Mouse (Mus musculus) kidney, embryonic 14.5 days (tissue): ENCODE measurements around the gene Bpifb9a. TPM values are rescaled to one million over a fixed set of nuclear protein-coding genes. Genes with fewer than 3 reads are reported as not detected.
"Not testable (repeated sequence)": the region's sequence is repeated elsewhere in the genome, so short reads cannot be mapped to it uniquely, and the experiment has no call there.

ENCODE experiments used
- ATAC-seq: fragments of 200-750 bp; cut with Nextera tagmentation; 2 replicates; pipeline ENCODE4 v1.8.0; 2017; ENCODE audit warnings: moderate number of reproducible peaks, mild to moderate bottlenecking, moderate TSS enrichment, moderate library complexity; ENCODE audit not compliant: low FRiP score, low TSS enrichment
- H3K27ac ChIP-seq: fragments of 300-500 bp; sonication (generic); 2 replicates; pipeline ENCODE4 v1.5.1; 2014; ENCODE audit warnings: low read depth, mild to moderate bottlenecking, low read length, moderate library complexity, mixed read lengths
- H3K27me3 ChIP-seq: fragments of 300-500 bp; sonication (generic); 2 replicates; pipeline ENCODE4 v1.6.1; 2014; ENCODE audit warnings: mild to moderate bottlenecking, low read length; ENCODE audit not compliant: control insufficient read depth, insufficient read depth
- H3K36me3 ChIP-seq: fragments of 300-500 bp; sonication (generic); 2 replicates; pipeline ENCODE4 v1.6.1; 2014; ENCODE audit warnings: low read length, mixed read lengths; ENCODE audit not compliant: control insufficient read depth, insufficient read depth
- H3K4me1 ChIP-seq: fragments of 300-500 bp; sonication (generic); 2 replicates; pipeline ENCODE4 v1.6.1; 2014; ENCODE audit warnings: low read length, mixed read lengths; ENCODE audit not compliant: control insufficient read depth, insufficient read depth
- H3K4me2 ChIP-seq: fragments of 300-500 bp; sonication (generic); replicated peaks from 2 replicates; pipeline ENCODE4 v1.6.1; 2014; ENCODE audit warnings: low read depth, mild to moderate bottlenecking, low read length
- H3K4me3 ChIP-seq: fragments of 300-500 bp; sonication (generic); 2 replicates; pipeline ENCODE4 v1.5.1; 2014; ENCODE audit warnings: mild to moderate bottlenecking, low read length
- H3K9ac ChIP-seq: fragments of 300-500 bp; sonication (generic); 2 replicates; pipeline ENCODE4 v1.6.1; 2014; ENCODE audit warnings: low read depth, mild to moderate bottlenecking, low read length, moderate library complexity
- H3K9me3 ChIP-seq: fragments of 300-500 bp; sonication (generic); 2 replicates; pipeline ENCODE4 v1.6.1; 2016; ENCODE audit warnings: low read length; ENCODE audit not compliant: control insufficient read depth
- WGBS: fragments of 180-500 bp; shearing (Covaris S2); extraction: QIAGEN DNeasy Blood & Tissue Kit; methylation state at CpG from one replicate; pipeline ENCODE4 v1.1.7; 2014; 5-methylcytosine and 5-hydroxymethylcytosine counted together
- polyA plus RNA-seq: library from polyadenylated mRNA; unstranded; fragments of >200 nt; fragmentation: Nextera tagmentation; extraction: Ambion mirVana; gene quantifications from 2 replicates; pipeline ENCODE4 v1.2.1, GENCODE M21; 2014

Gene Bpifb9a
- polyA plus RNA-seq, 1 experiment from 2014 or later: not detected

DNA sequence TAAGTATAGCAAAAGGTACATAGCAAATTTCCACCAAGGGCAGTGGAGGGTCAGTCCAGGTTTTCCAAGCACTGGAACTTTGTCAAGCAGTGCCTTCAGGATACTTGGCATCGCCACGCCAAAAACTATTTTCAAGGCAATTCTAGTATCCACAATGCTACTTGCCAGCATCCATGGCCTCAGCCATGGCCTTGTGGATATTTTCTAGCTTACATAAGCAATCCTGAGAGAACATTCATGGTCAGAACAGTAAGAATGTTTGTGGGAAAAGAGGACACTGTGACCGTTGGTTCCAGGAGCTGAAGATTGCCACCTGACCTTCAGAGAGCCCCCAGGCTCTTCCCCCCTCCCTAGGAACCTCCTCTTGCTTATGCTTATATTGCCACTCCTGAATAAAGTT, 34.2 kb downstream of the Bpifb9a start:
- not testable (repeated sequence) for H3K9ac ChIP-seq, ATAC-seq, H3K36me3 ChIP-seq, H3K4me1 ChIP-seq, H3K27me3 ChIP-seq, H3K27ac ChIP-seq, H3K4me3 ChIP-seq, H3K4me2 ChIP-seq, H3K9me3 ChIP-seq
- WGBS: 84% methylated on average over 3 of the region's 3 CpGs

DNA sequence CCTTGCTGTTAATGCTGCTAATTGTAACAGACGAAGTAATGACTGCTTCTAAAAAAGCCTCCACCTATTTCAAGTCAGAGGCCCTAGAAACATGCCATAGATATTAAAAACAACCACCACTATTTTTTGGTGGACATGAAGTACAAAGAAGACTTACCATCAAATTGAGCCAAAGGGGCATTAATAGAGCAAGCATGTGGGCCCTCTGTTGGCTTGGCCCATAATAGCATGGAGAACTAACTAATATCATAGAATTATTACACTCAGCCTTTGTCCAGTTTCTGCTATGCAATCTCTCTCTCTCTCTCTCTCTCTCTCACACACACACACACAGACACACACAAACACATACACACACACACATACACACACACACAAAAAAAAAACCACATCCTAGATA, 35.2 kb downstream of the Bpifb9a start:
- Histone ChIP-seq H3K4me1 (no peaks in the 10 kb centered on the region), H3K9ac (no peak overlapping the region), H3K4me3 (no peak overlapping the region), H3K36me3 (no peaks in the 10 kb centered on the region), H3K27me3 (no peaks in the 10 kb centered on the region), H3K9me3 (no peaks in the 10 kb centered on the region), H3K4me2 (no peak overlapping the region), H3K27ac (no peak overlapping the region)
- ATAC-seq: no peak
- 65% methylated on average over 1 of the region's 1 CpGs for WGBS

DNA sequence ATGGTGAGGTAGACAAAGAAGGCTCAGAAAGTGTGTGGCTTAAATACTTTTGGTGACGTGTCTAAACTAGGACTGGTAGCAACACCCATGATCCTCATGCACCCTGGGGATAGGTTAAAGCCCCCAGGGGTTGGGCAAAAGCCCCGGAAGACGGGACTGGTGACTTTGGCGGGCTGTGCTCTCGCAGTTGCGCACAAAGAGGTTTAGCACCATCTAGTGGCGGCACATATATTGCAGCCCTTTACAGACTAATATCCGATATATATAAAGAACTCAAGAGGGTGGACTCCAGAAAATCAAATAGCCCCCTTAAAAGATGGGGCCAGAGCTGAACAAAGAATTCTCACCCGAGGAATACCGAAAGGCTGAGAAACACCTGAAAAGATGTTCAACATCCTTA, 37.1 kb downstream of the Bpifb9a start:
- H3K4me3 ChIP-seq, H3K27ac ChIP-seq, H3K27me3 ChIP-seq, H3K36me3 ChIP-seq, H3K9me3 ChIP-seq, ATAC-seq, H3K9ac ChIP-seq, H3K4me1 ChIP-seq, H3K4me2 ChIP-seq: not testable (repeated sequence)
- WGBS: 1% methylated on average over 9 of the region's 10 CpGs

DNA sequence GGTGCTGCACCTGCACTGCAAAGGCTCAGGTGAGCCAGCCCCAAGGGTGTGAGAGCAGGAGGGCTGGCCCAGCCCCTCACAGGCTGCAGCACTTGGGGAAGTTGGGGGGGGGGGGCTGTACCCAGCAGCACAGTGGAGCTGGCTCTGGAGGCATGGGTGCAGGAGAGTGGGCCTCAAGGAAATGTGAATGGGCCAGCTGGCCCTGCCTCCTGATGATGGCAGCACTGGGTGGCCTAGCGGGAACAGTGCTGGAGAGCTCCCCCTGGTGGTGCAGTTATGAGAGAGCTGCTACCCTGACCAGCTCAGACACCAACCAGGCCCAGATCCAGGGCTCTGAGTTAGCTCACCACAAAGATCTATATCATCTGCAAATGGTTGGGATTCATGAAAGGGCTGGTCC, 42.8 kb downstream of the Bpifb9a start:
- Histone ChIP-seq H3K4me1 (no peaks in the 10 kb centered on the region), H3K27ac (no peak overlapping the region), H3K4me2 (no peak overlapping the region), H3K4me3 (no peak overlapping the region), H3K27me3 (no peaks in the 10 kb centered on the region), H3K9ac (no peak overlapping the region), H3K36me3 (no peaks in the 10 kb centered on the region), H3K9me3 (no peaks in the 10 kb centered on the region)
- ATAC-seq: peak; percentile 60; the same call in 1 of the 2 replicates
- 13% methylated on average over 1 of the region's 1 CpGs for WGBS

DNA sequence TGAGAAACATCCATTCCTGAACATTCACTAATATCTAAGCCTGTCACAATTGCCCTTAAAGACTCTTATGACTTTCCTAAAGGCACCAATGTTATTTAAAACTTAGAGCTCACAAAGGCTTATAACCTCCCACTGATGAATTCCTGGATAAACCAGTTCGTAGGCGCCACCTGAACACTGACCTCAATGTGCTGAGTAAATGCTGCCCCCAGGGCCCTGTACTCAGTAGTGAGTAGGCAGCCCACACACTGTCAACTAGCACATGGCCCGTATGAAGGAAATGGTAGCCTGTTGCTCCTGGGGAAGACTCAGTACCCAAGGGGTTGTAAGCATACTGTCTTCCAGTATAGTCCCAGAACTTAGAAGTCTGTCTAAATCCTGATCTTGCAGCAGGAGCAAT, 44.1 kb downstream of the Bpifb9a start:
- Histone ChIP-seq H3K9me3 (no peaks in the 10 kb centered on the region), H3K36me3 (no peaks in the 10 kb centered on the region), H3K4me3 (no peak overlapping the region), H3K27ac (no peak overlapping the region), H3K27me3 (no peaks in the 10 kb centered on the region), H3K9ac (no peak overlapping the region), H3K4me1 (no peaks in the 10 kb centered on the region), H3K4me2 (no peak overlapping the region)
- 75% methylated on average over 3 of the region's 3 CpGs for WGBS
- no peak for ATAC-seq

DNA sequence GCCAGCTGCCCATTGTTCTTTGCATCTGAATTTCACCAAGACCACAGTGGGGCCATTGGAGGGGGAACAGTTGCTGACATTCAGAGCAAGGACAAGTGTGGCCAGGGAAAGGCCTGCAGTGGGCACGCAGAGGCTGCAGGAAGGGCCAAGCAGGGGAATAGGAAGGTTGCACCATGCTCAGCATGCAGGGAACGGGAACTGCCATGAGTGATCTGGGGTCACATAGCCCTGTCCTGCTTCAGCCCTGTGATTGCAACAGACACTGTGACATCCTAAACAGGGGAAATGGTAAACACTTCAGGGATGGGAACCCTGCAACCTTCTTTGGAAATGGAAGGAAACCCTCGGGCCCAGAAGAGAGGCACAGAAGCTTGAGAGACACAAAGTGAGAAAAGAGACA, 47.0 kb downstream of the Bpifb9a start:
- H3K27me3 ChIP-seq, H3K4me2 ChIP-seq, H3K36me3 ChIP-seq, H3K9me3 ChIP-seq, H3K4me1 ChIP-seq, H3K27ac ChIP-seq, H3K4me3 ChIP-seq, H3K9ac ChIP-seq, ATAC-seq: not testable (repeated sequence)
- 60% methylated on average over 1 of the region's 3 CpGs for WGBS

DNA sequence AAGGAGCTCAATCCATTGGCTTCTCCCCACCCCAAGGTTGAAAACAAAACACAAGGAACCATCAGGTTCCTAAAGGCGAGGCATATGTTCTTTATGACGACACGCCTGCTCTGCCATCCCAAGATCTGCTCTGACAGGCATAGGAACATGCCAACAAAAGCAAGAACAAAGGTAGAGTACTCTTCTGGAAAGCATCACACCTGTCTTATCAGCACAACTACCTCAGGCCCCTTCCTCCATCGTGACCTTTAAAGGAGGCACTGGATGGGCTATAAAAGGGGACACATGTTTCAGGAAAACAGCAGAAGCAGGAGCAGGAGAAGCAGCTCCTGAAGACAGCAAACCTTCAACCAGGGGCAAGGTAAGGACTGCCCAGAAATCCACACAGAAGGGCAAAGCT, 49.3 kb downstream of the Bpifb9a start, which contains the start of gene Bpifb9b:
Gene Bpifb9b, plus strand, starts transcription at position 301 of the 400 bp plus-strand sequence.
- H3K27ac ChIP-seq, ATAC-seq, H3K4me1 ChIP-seq, H3K36me3 ChIP-seq, H3K9me3 ChIP-seq, H3K27me3 ChIP-seq, H3K4me3 ChIP-seq, H3K4me2 ChIP-seq, H3K9ac ChIP-seq: not testable (repeated sequence)
- WGBS: 83% methylated on average over 4 of the region's 4 CpGs

DNA sequence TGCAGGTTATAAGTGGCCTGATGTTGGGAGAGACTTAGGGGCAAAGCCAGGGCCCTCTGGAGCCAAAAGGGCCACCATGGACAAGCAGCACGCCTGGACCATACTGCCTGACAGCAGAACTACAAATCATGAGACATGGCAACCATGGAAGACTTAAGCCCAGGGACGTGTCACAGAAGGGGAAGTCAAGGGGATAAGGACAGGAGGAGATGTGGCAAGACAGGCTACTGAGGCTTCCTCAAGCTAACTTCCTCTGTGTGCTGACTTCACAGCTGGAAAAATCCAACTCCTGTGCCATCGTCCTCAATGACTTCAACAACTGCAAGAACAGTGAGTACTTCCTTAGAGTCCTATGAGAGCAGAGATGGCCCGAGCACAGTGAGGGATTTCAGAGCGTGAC, 56.1 kb downstream of the Bpifb9a start:
- H3K27ac ChIP-seq, H3K4me2 ChIP-seq, H3K9ac ChIP-seq, ATAC-seq, H3K27me3 ChIP-seq, H3K4me1 ChIP-seq, H3K4me3 ChIP-seq, H3K9me3 ChIP-seq, H3K36me3 ChIP-seq: not testable (repeated sequence)
- 78% methylated on average over 4 of the region's 5 CpGs for WGBS
